Mouse (Mus musculus): ENCODE measurements at regions not wholly inside any gene's neighbourhood (a gene's known extent, or its start where the extent isn't known, plus 50 kb on each side); places are given as distances from the start of the nearest gene placed in this dataset.

DNA sequence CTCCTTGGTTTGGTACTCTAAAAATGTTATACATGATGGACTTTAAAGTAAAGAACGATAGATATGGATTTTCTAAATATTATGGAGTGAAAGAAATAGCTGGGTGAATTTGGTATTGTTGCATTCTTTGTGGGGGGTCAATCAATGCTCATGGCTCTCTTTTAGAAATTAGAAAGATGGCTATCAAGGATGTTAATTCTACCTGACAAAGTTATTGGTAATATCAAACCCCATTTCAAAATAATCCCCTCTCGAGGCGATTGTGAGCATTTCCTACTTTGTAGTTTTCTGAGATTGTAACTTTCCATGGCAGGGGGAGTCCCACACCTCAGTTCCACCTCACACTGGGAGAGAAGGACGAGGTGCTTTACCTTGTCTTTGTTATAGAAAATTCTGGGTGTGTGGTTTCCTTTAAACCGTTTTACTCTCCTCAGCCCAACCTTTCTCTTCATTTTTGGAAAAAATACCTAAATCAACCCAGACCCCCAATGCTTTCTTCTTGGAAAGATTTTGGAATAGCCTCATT, 421.3 kb upstream of the Ubash3b start:
- WGBS: 13% methylated on average over 5 of the region's 5 CpGs

DNA sequence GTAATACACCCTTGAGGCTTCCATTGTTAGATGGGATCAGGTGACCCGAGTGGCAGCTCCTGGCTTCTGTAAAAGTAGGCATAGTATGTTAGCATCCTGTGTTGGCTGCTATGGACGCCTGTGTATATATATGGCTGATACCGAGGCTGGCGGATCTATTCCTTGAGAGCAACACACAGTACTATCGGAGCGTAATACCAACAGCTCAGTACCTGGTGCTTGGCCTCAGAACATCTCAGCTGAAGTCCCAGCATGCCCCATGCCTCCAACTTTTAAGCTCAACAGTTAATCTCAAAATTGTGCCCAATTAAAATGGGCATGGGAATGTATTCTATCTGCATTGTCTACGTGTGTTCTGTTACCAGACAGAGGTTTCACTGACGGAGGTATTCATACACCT, 420.7 kb upstream of the Ubash3b start:
- peak overlapping the region; percentile 100 for H3K27ac ChIP-seq
- no peak for ATAC-seq (ENCODE audit: low FRiP score, low read depth)
- WGBS: 10% methylated on average over 8 of the region's 8 CpGs

More for the DNA sequence above, 421.3 kb upstream of the Ubash3b start:
- no peaks in the 10 kb centered on the region for H3K27me3 ChIP-seq
- peak overlapping the region; percentile 74 for H3K4me2 ChIP-seq (replicated peaks)
- peak overlapping the region; percentile 100 for H3K27ac ChIP-seq
- peak overlapping the region; percentile 93 for H3K9ac ChIP-seq
- H3K36me3 ChIP-seq: peaks cover 20% of the 10 kb centered on the region
- H3K4me3 ChIP-seq: peak overlapping the region; percentile 66
- no peak for ATAC-seq (ENCODE audit: low FRiP score, low read depth)
- no peaks in the 10 kb centered on the region for H3K9me3 ChIP-seq
- H3K4me1 ChIP-seq: peaks cover 40% of the 10 kb centered on the region

DNA sequence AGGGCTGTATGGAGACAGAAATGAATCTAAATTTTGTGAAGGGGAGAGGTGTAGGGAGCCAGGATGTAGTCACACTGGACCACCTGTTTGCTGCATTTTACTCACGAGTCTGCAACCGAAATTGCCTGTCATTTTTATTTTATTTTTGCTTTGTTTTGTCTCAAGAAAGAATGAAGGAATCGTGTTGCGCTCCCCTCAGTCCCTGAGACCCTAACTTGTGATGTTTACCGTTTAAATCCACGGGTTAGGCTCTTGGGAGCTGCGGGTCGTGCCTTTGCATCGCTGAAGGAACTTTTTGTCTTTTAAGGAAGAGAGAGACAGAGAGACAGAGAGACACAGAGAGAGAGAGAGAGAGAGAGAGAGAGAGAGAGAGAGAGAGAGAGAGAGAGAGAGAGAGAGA, 420.2 kb upstream of the Ubash3b start:
- Histone ChIP-seq H3K4me1 (peaks cover 34% of the 10 kb centered on the region), H3K9ac (peak overlapping the region; percentile 93), H3K4me3 (peak overlapping the region; percentile 66), H3K27me3 (no peaks in the 10 kb centered on the region), H3K4me2 (replicated peaks) (peak overlapping the region; percentile 62), H3K27ac (peak overlapping the region; percentile 100), H3K9me3 (no peaks in the 10 kb centered on the region), H3K36me3 (peaks cover 9% of the 10 kb centered on the region)
- no peak for ATAC-seq (ENCODE audit: low FRiP score, low read depth)
- WGBS: 3% methylated on average over 9 of the region's 9 CpGs

More for the DNA sequence above, 420.7 kb upstream of the Ubash3b start:
- Histone ChIP-seq H3K9ac (peak overlapping the region; percentile 93), H3K4me1 (peaks cover 35% of the 10 kb centered on the region), H3K36me3 (peaks cover 14% of the 10 kb centered on the region), H3K9me3 (no peaks in the 10 kb centered on the region), H3K4me2 (replicated peaks) (peak overlapping the region; percentile 62), H3K27me3 (no peaks in the 10 kb centered on the region), H3K4me3 (peak overlapping the region; percentile 66)

DNA sequence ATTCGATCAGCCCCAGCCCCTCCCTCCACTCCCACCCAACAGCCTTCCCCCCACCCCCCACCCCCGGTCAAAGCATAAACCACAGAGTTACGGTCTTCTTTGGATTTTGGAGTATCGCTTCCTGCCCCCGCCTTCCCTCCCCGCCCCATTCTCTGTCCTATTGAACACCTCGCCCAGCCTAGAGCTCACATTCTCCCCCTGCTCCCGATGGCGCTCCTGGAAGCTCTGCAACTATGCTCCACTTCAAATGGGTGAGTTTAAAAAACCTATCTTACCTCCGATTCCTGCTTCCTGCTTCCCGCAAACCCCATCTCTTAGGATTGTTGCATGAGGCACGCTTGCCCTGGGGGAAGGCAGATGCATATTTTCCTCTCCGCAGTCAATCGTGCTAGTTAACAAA, 419.7 kb upstream of the Ubash3b start:
- H3K9ac ChIP-seq: peak overlapping the region; percentile 93
- 2% methylated on average over 14 of the region's 14 CpGs for WGBS
- ATAC-seq (ENCODE audit: low FRiP score, low read depth): peak; percentile 49; the same call in 1 of the 2 replicates

DNA sequence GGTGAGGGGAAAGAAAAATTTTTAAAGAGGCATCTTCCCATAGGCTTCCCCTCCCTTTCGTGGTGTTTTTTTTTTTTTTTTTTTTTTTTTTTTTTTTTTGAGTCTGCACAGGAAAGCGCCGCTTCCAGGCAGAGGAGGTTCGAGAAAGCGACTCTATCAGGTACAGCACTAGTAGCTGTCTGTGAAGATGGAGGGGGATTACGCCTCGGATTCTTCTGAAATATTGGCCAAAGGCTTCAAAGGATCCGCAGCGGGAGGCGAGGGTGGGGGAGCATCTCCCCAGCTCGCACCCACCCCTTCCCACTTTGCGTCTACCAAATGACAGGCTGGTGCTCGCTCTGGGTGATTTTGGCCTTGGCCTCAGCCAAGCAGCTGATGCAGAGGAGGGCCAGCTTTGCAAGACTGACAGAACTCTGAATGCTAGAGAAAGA, 419.1 kb upstream of the Ubash3b start:
- Histone ChIP-seq H3K9me3 (no peaks in the 10 kb centered on the region), H3K27me3 (no peaks in the 10 kb centered on the region), H3K4me2 (replicated peaks) (peak overlapping the region; percentile 62), H3K4me3 (peak overlapping the region; percentile 66), H3K4me1 (peaks cover 35% of the 10 kb centered on the region), H3K9ac (peak overlapping the region; percentile 93), H3K27ac (peak overlapping the region; percentile 100), H3K36me3 (peaks cover under 1% of the 10 kb centered on the region; the same call in 1 of the 2 replicates)
- WGBS: 0% methylated on average over 13 of the region's 13 CpGs
- ATAC-seq (ENCODE audit: low FRiP score, low read depth): peak; percentile 52

More for the DNA sequence above, 419.7 kb upstream of the Ubash3b start:
- Histone ChIP-seq H3K9me3 (no peaks in the 10 kb centered on the region), H3K4me1 (peaks cover 34% of the 10 kb centered on the region), H3K27me3 (no peaks in the 10 kb centered on the region), H3K27ac (peak overlapping the region; percentile 100), H3K4me3 (peak overlapping the region; percentile 66), H3K4me2 (replicated peaks) (peak overlapping the region; percentile 62), H3K36me3 (peaks cover 4% of the 10 kb centered on the region; the same call in 1 of the 2 replicates)

DNA sequence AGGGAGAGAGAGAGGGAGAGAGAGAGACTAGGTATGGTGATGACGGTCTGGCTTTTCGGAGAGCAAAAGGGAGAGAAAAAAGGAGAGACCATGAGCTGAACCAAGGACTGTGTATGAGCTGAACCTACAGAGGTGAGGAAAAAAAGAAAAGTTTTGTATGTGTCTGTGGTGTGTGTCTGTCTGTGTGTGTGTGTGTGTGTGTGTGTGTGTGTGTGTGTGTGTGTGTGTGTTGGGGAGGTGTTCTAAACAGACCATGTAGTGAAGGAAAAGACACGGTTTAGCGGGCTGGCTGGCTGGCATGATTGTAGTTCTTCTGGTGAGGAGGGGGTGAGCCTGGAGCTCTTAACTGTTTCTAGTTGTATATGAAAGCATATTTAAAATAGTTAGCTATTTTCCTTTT, 418.6 kb upstream of the Ubash3b start:
- Histone ChIP-seq H3K9me3 (no peaks in the 10 kb centered on the region), H3K27me3 (no peaks in the 10 kb centered on the region), H3K36me3 (no peaks in the 10 kb centered on the region), H3K4me1 (peaks cover 35% of the 10 kb centered on the region), H3K27ac (peak overlapping the region; percentile 100), H3K4me3 (peak overlapping the region; percentile 66), H3K4me2 (replicated peaks) (peak overlapping the region; percentile 62), H3K9ac (peak overlapping the region; percentile 93)
- peak; percentile 20 for ATAC-seq (ENCODE audit: low FRiP score, low read depth)
- 1% methylated on average over 4 of the region's 4 CpGs for WGBS

DNA sequence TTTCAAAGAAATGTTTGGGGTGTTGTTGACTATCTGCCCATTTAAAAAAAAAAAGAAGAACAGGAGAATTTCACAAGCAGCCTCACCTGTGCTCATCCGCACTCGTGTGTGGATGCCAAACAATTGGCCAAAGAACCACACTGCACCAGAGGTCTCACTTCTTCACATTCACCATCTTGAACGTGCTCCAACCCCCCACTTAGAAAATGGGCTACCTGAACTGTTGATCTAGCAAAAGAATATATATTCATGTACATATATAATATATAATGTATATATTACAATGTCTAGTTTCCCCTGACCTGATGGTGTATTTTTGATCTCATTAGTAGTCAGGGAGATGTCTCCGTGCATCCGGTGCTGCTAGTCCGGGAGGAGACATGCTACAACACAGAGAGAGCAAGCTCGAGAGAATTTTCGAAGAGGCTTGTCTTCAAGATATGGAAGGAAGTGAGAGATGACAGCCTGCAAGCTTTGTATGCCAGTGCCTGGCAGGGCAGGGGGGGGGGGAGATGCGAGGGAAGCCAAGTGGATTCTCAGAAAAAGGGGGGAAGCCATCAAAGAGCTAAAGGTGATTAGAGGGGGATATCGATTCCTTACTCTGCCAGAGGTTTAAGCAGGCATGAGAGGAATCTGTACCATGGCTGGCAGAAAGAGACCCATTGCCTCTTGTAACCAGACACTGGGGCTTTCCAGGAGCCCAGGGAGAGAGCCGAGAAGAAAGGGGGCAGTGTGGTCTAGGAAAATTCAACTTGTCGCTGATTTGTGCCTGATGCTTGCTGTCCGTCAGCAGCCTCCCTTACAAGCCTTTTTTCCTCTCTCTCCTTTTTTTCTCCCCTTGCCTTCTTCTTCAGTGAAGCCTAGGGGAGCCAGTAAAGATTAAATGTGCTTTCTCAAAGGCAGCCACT, 417.9 kb upstream of the Ubash3b start:
- Histone ChIP-seq H3K27me3 (no peaks in the 10 kb centered on the region), H3K9me3 (no peaks in the 10 kb centered on the region), H3K4me1 (peaks cover 35% of the 10 kb centered on the region), H3K4me3 (peak overlapping the region; percentile 66), H3K9ac (peak overlapping the region; percentile 93), H3K4me2 (replicated peaks) (peak overlapping the region; percentile 62), H3K27ac (peak overlapping the region; percentile 100), H3K36me3 (no peaks in the 10 kb centered on the region)
- 26% methylated on average over 13 of the region's 13 CpGs for WGBS
- ATAC-seq (ENCODE audit: low FRiP score, low read depth): peak; percentile 85

DNA sequence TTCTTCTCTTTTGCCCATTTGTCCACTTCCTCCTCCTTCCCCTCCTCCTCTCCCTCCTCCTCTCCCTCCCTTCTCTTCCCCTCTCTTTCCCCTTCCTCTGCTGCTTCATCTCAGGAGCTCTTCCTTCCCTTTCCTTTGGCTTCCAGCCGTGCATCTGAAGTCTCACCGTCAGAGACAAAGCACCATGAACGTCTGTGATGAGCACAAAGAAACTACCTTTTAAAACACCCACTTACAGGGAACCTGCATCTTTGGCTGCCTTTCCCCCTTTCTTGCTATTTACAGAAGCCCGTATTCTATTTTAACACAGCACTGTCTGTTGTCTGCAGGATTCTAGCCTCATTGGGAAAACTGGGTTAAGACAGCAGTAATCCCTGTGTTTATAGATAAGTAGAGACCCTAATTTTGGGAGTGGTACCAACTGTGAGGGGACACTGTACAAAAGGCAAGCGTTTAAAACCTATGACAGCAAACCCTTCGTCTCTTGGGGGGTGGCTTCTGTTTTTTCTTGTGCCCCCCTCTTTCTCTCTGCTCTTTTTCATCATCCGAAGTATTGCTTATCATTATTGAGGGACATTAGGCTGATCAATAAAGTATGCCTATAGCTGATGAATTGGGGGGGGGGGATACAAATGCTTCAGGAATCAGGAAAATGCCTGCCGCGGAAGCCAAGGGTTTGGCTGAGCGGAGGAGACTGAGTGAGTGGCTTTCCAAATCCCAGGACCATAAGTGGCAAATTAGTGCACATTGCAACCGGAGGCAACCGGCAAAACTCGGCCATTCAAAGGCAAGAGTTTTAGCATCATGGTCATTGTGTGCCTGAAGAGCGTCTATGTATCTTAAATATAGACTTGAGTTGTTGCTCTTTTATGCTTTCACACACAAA, 417.0 kb upstream of the Ubash3b start:
- H3K9ac ChIP-seq: 0 out of 2 replicates have a peak overlapping the region, but pooled peaks have one; percentile 31
- peak overlapping the region; percentile 66; the same call in 1 of the 2 replicates for H3K4me3 ChIP-seq
- peaks cover 35% of the 10 kb centered on the region for H3K4me1 ChIP-seq
- H3K36me3 ChIP-seq: no peaks in the 10 kb centered on the region
- 63% methylated on average over 14 of the region's 14 CpGs for WGBS
- H3K27ac ChIP-seq: peak overlapping the region; percentile 100; the same call in 1 of the 2 replicates
- ATAC-seq (ENCODE audit: low FRiP score, low read depth): no peak
- H3K4me2 ChIP-seq (replicated peaks): peak overlapping the region; percentile 62
- no peaks in the 10 kb centered on the region for H3K9me3 ChIP-seq
- no peaks in the 10 kb centered on the region for H3K27me3 ChIP-seq

DNA sequence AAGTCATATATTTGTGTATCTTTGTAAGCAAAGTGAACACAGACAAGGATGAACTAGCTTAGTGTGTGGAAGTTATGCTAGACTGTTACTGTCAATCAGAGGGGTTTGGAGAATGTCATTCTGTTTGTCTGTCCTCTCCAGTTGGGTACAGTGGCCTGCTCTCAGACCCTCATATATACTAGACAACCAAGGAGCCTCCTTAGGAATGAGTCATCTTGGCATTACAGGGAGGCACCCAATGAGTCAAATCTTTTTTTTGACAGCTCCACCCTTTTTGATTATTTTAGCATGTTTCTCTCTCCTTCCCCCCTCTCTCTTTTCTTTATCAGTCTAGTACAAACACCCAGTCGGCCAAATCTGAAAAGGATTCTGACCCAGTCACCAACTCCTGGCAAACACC, 416.3 kb upstream of the Ubash3b start:
- Histone ChIP-seq H3K4me3 (no peak overlapping the region), H3K27ac (no peak overlapping the region), H3K9me3 (no peaks in the 10 kb centered on the region), H3K4me1 (peaks cover 35% of the 10 kb centered on the region), H3K36me3 (no peaks in the 10 kb centered on the region), H3K9ac (no peak overlapping the region), H3K4me2 (replicated peaks) (no peak overlapping the region), H3K27me3 (no peaks in the 10 kb centered on the region)
- ATAC-seq (ENCODE audit: low FRiP score, low read depth): no peak
- 73% methylated on average over 1 of the region's 1 CpGs for WGBS

DNA sequence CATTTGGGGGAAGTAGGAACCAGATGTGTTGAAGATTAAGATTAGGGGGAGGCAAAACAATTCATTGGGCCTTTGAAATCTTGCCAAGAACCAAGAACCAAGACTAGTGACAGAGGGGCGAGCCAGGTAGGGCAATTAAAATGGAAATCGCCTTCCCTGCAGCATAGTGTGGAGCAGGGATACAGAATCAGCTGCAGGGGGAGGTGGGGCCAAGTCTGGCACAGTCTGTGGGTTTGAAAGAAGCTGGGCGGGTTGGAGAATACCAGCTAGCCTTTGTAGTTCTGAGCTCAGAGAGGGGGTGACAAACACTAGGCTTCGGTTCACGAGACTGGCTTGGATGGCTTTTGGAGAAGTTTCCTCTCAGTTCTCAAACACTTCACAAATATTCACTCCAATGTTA, 414.3 kb upstream of the Ubash3b start:
- H3K27ac ChIP-seq: no peak overlapping the region; the same call in 1 of the 2 replicates
- no peak for ATAC-seq (ENCODE audit: low FRiP score, low read depth)
- H3K36me3 ChIP-seq: no peaks in the 10 kb centered on the region
- no peak overlapping the region for H3K4me3 ChIP-seq
- WGBS: 22% methylated on average over 5 of the region's 5 CpGs
- peaks cover 35% of the 10 kb centered on the region for H3K4me1 ChIP-seq
- H3K27me3 ChIP-seq: no peaks in the 10 kb centered on the region
- no peaks in the 10 kb centered on the region for H3K9me3 ChIP-seq
- no peak overlapping the region for H3K4me2 ChIP-seq (replicated peaks)
- H3K9ac ChIP-seq: no peak overlapping the region

DNA sequence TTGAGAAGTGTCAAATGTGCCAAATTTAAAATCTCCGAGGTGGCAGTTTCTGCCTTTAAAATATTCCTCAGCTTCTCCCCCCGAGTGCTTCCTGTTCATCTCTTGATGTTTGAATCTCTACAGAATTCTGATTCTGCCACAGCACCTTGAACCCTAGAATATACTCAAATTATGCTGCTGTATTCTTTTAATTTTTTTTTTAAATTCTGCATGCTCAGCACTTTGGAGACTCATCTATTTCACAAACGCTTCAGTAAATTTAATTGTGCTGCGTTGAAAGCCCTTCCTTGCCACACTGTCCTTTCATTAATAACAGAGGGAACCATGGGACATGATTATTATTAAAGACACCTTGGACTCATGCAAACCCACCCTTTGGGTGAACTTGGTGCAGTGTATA, 408.8 kb upstream of the Ubash3b start:
- Histone ChIP-seq H3K27ac (no peak overlapping the region), H3K4me3 (no peak overlapping the region), H3K4me1 (no peaks in the 10 kb centered on the region), H3K4me2 (replicated peaks) (no peak overlapping the region), H3K9me3 (no peaks in the 10 kb centered on the region), H3K36me3 (no peaks in the 10 kb centered on the region), H3K9ac (no peak overlapping the region), H3K27me3 (no peaks in the 10 kb centered on the region)
- WGBS: 88% methylated on average over 4 of the region's 4 CpGs
- no peak for ATAC-seq (ENCODE audit: low FRiP score, low read depth)
